Mouse (Mus musculus) small intestine, adult 2 months (tissue): ENCODE measurements around the gene Sec61a1. TPM values are rescaled to one million over a fixed set of nuclear protein-coding genes. Genes with fewer than 3 reads are reported as not detected.

Experiments used
- H3K27ac ChIP-seq: fragments of 200-500 bp; 2 replicates; pipeline ENCODE4 v1.5.1; 2012; ENCODE audit warnings: low read depth, low read length, control low read depth, inconsistent platforms; ENCODE audit not compliant: insufficient read depth
- H3K27me3 ChIP-seq: fragments of 200-500 bp; 2 replicates; pipeline ENCODE4 v1.6.1; 2012; ENCODE audit warnings: mild to moderate bottlenecking, moderate library complexity, low read length, inconsistent platforms; ENCODE audit not compliant: control insufficient read depth, insufficient read depth
- H3K36me3 ChIP-seq: fragments of 200-500 bp; 2 replicates; pipeline ENCODE4 v1.6.1; 2012; ENCODE audit warnings: mild to moderate bottlenecking, low read length, control low read depth, inconsistent platforms; ENCODE audit not compliant: control insufficient read depth, insufficient read depth
- H3K4me1 ChIP-seq: fragments of 200-500 bp; 2 replicates; pipeline ENCODE4 v1.6.1; 2012; ENCODE audit warnings: low read length, inconsistent platforms, mixed read lengths; ENCODE audit not compliant: control insufficient read depth, insufficient read depth, insufficient read length
- H3K4me3 ChIP-seq: fragments of 200-500 bp; 2 replicates; pipeline ENCODE4 v1.5.1; 2012; ENCODE audit warnings: low read depth, mild to moderate bottlenecking, control low read depth, inconsistent platforms, low read length, moderate library complexity
- CTCF ChIP-seq: fragments of 200-500 bp; IDR thresholded peaks from 2 replicates; pipeline ENCODE4 v1.5.1; 2012; ENCODE audit warnings: low read depth, mild to moderate bottlenecking, control low read depth, inconsistent platforms, low read length, moderate library complexity, mixed read lengths; ENCODE audit not compliant: insufficient replicate concordance, insufficient read length; ENCODE audit errors: extremely low read depth
- POLR2A ChIP-seq: fragments of 200-500 bp; IDR thresholded peaks from 2 replicates; pipeline ENCODE4 v1.6.1; 2012; ENCODE audit warnings: low read depth, mild to moderate bottlenecking, control low read depth, inconsistent platforms, low read length, moderate library complexity
- WGBS: fragments of 180-500 bp; shearing (Covaris S2); methylation state at CpG from one replicate; pipeline ENCODE4 v1.1.7; 2018; 5-methylcytosine and 5-hydroxymethylcytosine counted together
- polyA plus RNA-seq: library from polyadenylated mRNA; depleted of rRNA; stranded (reverse); fragments of >200 nt; gene quantifications from 2 replicates; pipeline ENCODE4 v1.2.3, GENCODE M21; 2012; rRNA removed

Sec61a1 gene
- polyA plus RNA-seq, 1 experiment: 310 TPM

DNA sequence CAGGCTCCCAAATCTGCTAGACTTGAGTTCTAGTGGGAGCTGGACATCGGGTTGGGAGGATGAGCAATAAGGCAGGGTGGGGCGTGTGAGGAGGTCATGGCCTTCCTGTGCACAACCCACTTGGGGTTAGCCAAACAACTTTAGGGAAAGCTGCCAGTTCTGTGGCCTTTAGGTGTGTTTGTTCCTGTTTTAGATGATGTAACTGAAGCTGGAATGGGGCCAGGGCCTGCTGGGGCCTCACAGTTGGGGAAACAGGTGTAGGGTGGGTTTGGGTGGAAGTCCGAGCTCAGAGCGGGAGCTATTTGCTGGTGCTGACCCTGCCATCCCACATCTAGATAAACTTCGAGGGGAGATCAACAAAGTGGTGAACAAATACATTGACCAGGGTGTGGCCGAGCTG lies 33.3 kb downstream of the Sec61a1 start:
- H3K27ac ChIP-seq: no peak overlapping the region
- H3K36me3 ChIP-seq: peaks cover 39% of the 10 kb centered on the region
- TF ChIP-seq CTCF (no peak), POLR2A (no peak)
- no peaks in the 10 kb centered on the region for H3K4me1 ChIP-seq
- no peaks in the 10 kb centered on the region for H3K27me3 ChIP-seq
- WGBS: 50% methylated on average over 6 of the region's 6 CpGs
- no peak overlapping the region for H3K4me3 ChIP-seq

GRCm38 (mm10) chr6:88483913-88484312 lies 34.8 kb downstream of the Sec61a1 start:
- TF ChIP-seq POLR2A (no peak), CTCF (no peak)
- Histone ChIP-seq H3K27me3 (no peaks in the 10 kb centered on the region), H3K36me3 (peaks cover 51% of the 10 kb centered on the region), H3K27ac (no peak overlapping the region), H3K4me3 (no peak overlapping the region), H3K4me1 (no peaks in the 10 kb centered on the region)

GRCm38 (mm10) chr6:88483111-88483510 lies 35.6 kb downstream of the Sec61a1 start:
- H3K27ac ChIP-seq: no peak overlapping the region
- no peaks in the 10 kb centered on the region for H3K27me3 ChIP-seq
- H3K4me3 ChIP-seq: no peak overlapping the region
- peaks cover 56% of the 10 kb centered on the region for H3K36me3 ChIP-seq
- no peaks in the 10 kb centered on the region for H3K4me1 ChIP-seq
- 54% methylated on average over 7 of the region's 7 CpGs for WGBS
- TF ChIP-seq CTCF (no peak), POLR2A (no peak)

DNA sequence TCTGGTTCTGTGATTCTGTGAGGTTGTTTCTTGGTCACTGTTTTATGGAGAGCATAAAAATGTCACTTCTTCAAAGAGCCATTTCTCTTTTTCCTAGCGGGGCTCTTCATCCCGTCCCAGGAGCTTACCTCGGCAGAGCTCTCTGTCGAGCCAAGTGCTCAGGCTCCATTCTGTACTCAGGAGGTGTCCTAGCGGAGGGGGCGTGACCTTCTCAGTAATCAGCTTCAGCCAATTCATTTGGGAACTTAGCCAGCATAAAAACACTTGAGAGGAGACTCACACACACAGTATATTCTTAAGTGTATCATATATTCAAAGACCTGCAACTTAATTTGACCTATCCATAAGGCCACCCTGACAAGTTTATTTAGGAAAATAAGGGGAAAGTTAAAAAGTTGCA lies 38.3 kb downstream of the Sec61a1 start:
- TF ChIP-seq POLR2A: no peak
- no peak for TF ChIP-seq CTCF
- H3K4me3 ChIP-seq: no peak overlapping the region
- 62% methylated on average over 6 of the region's 6 CpGs for WGBS
- H3K27ac ChIP-seq: no peak overlapping the region
- H3K36me3 ChIP-seq: peaks cover 57% of the 10 kb centered on the region
- H3K27me3 ChIP-seq: no peaks in the 10 kb centered on the region
- no peaks in the 10 kb centered on the region for H3K4me1 ChIP-seq

GRCm38 (mm10) chr6:88469878-88470277 lies 48.8 kb downstream of the Sec61a1 start:
- peaks cover 22% of the 10 kb centered on the region for H3K36me3 ChIP-seq
- 69% methylated on average over 6 of the region's 6 CpGs for WGBS

DNA sequence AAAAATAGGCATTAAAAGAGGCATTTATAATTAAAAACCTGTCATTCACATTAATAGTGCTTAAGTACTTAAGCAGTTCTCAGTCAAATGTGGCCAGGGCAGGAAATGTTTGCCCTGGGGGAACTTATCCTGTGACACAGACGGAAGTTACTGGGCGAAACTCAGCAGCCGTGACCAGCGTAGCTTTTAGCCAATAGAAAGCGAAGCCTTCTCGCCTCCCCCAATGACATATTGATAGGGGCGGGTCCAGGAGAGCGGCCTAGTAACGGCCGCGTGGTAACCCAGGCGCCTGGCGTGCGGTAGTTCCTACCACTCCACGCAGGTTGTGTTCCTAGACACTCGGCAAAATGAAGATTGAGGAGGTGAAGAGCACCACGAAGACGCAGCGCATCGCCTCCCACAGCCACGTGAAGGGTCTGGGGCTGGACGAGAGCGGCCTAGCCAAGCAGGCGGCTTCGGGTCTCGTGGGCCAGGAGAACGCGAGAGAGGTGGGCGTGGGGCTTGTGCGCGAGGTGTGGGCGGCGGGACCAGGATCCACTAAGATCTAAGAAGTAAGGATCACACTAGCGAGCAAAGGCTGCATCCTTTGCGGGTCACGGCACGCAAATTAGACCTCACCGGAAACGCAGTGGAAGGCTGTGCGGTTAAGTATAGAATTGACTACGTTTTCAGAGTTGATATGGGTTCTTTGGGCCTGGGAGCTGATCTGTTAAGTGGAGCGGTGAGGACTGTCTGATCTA lies 53.4 kb downstream of the Sec61a1 start, which contains the start of gene Ruvbl1:
TSS of gene Ruvbl1 (plus strand) at position 229 of the 740 bp plus-strand sequence.
- no peaks in the 10 kb centered on the region for H3K27me3 ChIP-seq
- peaks cover 8% of the 10 kb centered on the region for H3K36me3 ChIP-seq
- under 1% methylated on average over 42 of the region's 42 CpGs for WGBS
- H3K27ac ChIP-seq: no peak within 1 kb of the TSS
- H3K4me1 ChIP-seq: peaks cover 3% of the 10 kb centered on the region; the same call in 1 of the 2 replicates
- H3K4me3 ChIP-seq: peak within 1 kb of the TSS; percentile 88
- peak; percentile 38; the same call in 1 of the 2 replicates for TF ChIP-seq POLR2A
- no peak for TF ChIP-seq CTCF

More at GRCm38 (mm10) chr6:88469878-88470277, 48.8 kb downstream of the Sec61a1 start:
- no peak for TF ChIP-seq POLR2A
- no peak for TF ChIP-seq CTCF
- Histone ChIP-seq H3K4me1 (peaks cover 3% of the 10 kb centered on the region; the same call in 1 of the 2 replicates), H3K4me3 (no peak overlapping the region), H3K27me3 (no peaks in the 10 kb centered on the region), H3K27ac (no peak overlapping the region)

DNA sequence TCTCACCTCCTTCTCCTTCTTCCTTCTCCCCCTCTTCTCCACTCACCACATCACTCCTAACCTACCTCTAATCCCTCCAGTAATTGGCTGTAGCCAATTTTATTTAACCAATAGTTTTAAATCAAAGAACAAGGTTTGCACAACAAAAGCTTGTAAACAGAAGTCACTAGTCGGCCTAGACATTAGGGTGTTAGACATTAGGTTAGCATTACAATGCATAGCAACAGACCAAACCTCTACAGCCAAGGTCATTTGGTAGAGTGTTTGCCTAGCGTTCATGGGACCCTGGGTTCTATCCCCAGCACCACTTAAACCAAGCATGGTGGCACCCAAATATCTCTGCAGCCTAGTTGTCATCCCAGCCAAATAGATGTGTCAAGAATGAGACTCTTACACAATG lies 64.2 kb downstream of the Sec61a1 start:
- H3K4me3 ChIP-seq: no peak overlapping the region
- H3K27ac ChIP-seq: no peak overlapping the region
- H3K27me3 ChIP-seq: no peaks in the 10 kb centered on the region; the same call in 1 of the 2 replicates
- no peak for TF ChIP-seq POLR2A
- no peak for TF ChIP-seq CTCF
- no peaks in the 10 kb centered on the region for H3K36me3 ChIP-seq
- H3K4me1 ChIP-seq: no peaks in the 10 kb centered on the region
- 62% methylated on average over 2 of the region's 2 CpGs for WGBS

Other genes starting within 250 kb of the Sec61a1 start
- 8.9 and 15.8 TPM in 2 replicates for gene Eefsec, start 72.4 kb downstream of the Sec61a1 start, polyA plus RNA-seq
- gene Ruvbl1, start 53.5 kb downstream of the Sec61a1 start, polyA plus RNA-seq: 6.9 and 12.1 TPM in 2 replicates
- gene Kbtbd12, start 119.0 kb upstream of the Sec61a1 start, polyA plus RNA-seq: 0.05 and 0.06 TPM in 2 replicates
- 25.4 and 29.5 TPM in 2 replicates for gene Mgll, start 205.5 kb upstream of the Sec61a1 start, polyA plus RNA-seq